In the genomic region with DNA sequence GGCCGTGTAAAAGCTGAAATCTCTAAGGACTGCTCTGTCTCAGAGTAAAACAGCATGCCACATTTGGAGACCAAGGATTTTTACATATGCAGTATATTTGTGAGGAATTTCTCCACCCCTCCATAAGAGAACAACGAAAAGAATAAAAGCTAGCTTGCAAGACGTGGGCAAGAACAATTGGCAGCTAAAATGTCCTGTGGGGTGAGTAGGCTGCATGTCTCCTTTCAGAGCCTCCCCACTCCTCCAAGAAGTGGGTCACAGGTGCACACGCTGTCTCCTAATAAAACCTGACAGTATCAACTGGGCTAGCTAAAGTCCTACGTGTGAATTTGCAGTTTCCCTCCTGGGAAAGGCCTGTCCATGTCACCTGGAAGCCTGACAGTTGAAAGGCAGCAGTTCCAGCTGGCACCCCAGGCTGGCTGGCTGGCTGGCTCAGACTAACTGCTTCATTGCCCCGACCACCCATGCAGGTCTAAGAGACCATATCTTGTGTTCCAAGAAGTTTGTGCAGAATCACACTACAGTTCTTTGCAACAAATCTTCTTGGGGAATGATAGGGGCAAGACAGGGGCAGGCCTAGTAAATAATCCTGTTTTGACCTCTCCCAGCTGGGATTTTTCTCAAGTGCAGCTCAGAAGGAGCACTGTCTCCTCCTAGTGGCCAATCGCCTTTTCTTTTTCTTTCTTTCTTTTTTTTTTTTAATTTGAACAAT, we compare ENCODE assay signal across 11 mouse cellular contexts. TPM values are rescaled to one million over a fixed set of nuclear protein-coding genes. Genes with fewer than 3 reads are reported as not detected.
A peak's percentile ranks its signal among the peaks of the same experiment; 100 is the strongest.
DNase-seq lines count a peak whose midpoint lies in the region; ATAC-seq and TF ChIP-seq lines count a peak whose summit lies in the region.
"Had no signal": no experiment of that assay in that cellular context is flagged by ENCODE, and none has a peak within 500 bp of the region (broad histone marks: within the 10 kb centered on the region; RNA-seq: fewer than 3 reads in every experiment).

No protein-coding gene starts in this region.

- H3K27me3 ChIP-seq in forebrain, embryonic 14.5 days (replicated peaks; ENCODE audit: control insufficient read depth, insufficient read depth, low read length): no peaks in the 10 kb centered on the region
- H3K27me3 ChIP-seq in forebrain, embryonic 10.5 days (ENCODE audit: poor library complexity, severe bottlenecking): no peaks in the 10 kb centered on the region
- H3K27me3 ChIP-seq in liver, postnatal 0 days (ENCODE audit: insufficient read depth, low read length): no peaks in the 10 kb centered on the region
- H3K27me3 ChIP-seq in midbrain, embryonic 11.5 days (ENCODE audit: control insufficient read depth, insufficient read depth, low read length): no peaks in the 10 kb centered on the region
- H3K27me3 ChIP-seq: megakaryocyte, embryonic 14.5 days had no signal

- H3K9ac ChIP-seq in forebrain, embryonic 14.5 days (ENCODE audit: low read length): no peak overlapping the region
- H3K9ac ChIP-seq in liver, postnatal 0 days (replicated peaks): no peak overlapping the region
- no peak overlapping the region for H3K9ac ChIP-seq in midbrain, embryonic 11.5 days (ENCODE audit: low read length)

- no peak overlapping the region for H3K4me3 ChIP-seq in forebrain, embryonic 14.5 days (ENCODE audit: low read depth, low read length)
- no peak overlapping the region for H3K4me3 ChIP-seq in forebrain, embryonic 10.5 days
- H3K4me3 ChIP-seq in liver, postnatal 0 days (ENCODE audit: low read depth, low read length): no peak overlapping the region
- H3K4me3 ChIP-seq in midbrain, embryonic 11.5 days (ENCODE audit: low read depth, low read length): no peak overlapping the region
- H3K4me3 ChIP-seq: erythroblast, embryonic 14.5 days; megakaryocyte, embryonic 14.5 days had no signal

- TF ChIP-seq EP300 in liver, postnatal 0 days (IDR thresholded peaks at IDR 0.05; ENCODE audit: low read depth): no peak

- no peaks in the 10 kb centered on the region for H3K36me3 ChIP-seq in forebrain, embryonic 14.5 days (ENCODE audit: control insufficient read depth, insufficient read depth, low read length)
- no peaks in the 10 kb centered on the region for H3K36me3 ChIP-seq in forebrain, embryonic 10.5 days (replicated peaks)
- H3K36me3 ChIP-seq in liver, postnatal 0 days (replicated peaks; ENCODE audit: insufficient read depth, low read length): no peaks in the 10 kb centered on the region
- H3K36me3 ChIP-seq in midbrain, embryonic 11.5 days (ENCODE audit: control insufficient read depth, insufficient read depth, low read length): no peaks in the 10 kb centered on the region

- WGBS in forebrain, embryonic 14.5 days: 37% methylated on average over 7 of the region's 7 CpGs
- WGBS in forebrain, embryonic 10.5 days: 48% methylated on average over 7 of the region's 7 CpGs
- WGBS in liver, postnatal 0 days (ENCODE audit: insufficient replicate concordance): 39% methylated on average over 7 of the region's 7 CpGs
- WGBS in midbrain, embryonic 11.5 days: 45% methylated on average over 7 of the region's 7 CpGs

- no peak overlapping the region for H3K4me2 ChIP-seq in forebrain, embryonic 14.5 days (ENCODE audit: low read length)
- H3K4me2 ChIP-seq in liver, postnatal 0 days (ENCODE audit: low read depth, low read length): no peak overlapping the region
- no peak overlapping the region for H3K4me2 ChIP-seq in midbrain, embryonic 11.5 days

- TF ChIP-seq CTCF in liver, postnatal 0 days (IDR thresholded peaks at IDR 0.05; ENCODE audit: low read depth): peak; percentile 46

- no peak for ATAC-seq in forebrain, embryonic 14.5 days
- no peak for ATAC-seq in liver, postnatal 0 days
- peak; percentile 46; the same call in 1 of the 2 replicates for ATAC-seq in midbrain, embryonic 11.5 days (ENCODE audit: low FRiP score)
- ATAC-seq in erythroblast, adult 5-6 weeks (replicated peaks; ENCODE audit: low FRiP score, poor library complexity, severe bottlenecking): no peak

- no peaks in the 10 kb centered on the region for H3K9me3 ChIP-seq in forebrain, embryonic 14.5 days (replicated peaks; ENCODE audit: control insufficient read depth, low read length)
- no peaks in the 10 kb centered on the region for H3K9me3 ChIP-seq in forebrain, embryonic 10.5 days
- no peaks in the 10 kb centered on the region for H3K9me3 ChIP-seq in liver, postnatal 0 days (ENCODE audit: low read length)
- no peaks in the 10 kb centered on the region for H3K9me3 ChIP-seq in midbrain, embryonic 11.5 days (ENCODE audit: control insufficient read depth, low read length)

- peak; percentile 44 for DNase-seq in forebrain, embryonic 14.5 days (ENCODE audit: low spot score)
- DNase-seq in forebrain, embryonic 10.5 days (ENCODE audit: extremely low spot score, low spot score): no peak
- DNase-seq in liver, postnatal 0 days: no peak
- no peak for DNase-seq in liver
- peak; percentile 21 to 23 for DNase-seq in cerebellum, postnatal 25 days
- peak; percentile 90 for DNase-seq in midbrain, embryonic 11.5 days (ENCODE audit: low spot score, missing footprints)
- no peak for DNase-seq in thymus, postnatal 25 days
- DNase-seq: thymus, postnatal 36 days had no signal

- no peak overlapping the region for H3K27ac ChIP-seq in forebrain, embryonic 14.5 days (ENCODE audit: low read depth, low read length)
- no peak overlapping the region for H3K27ac ChIP-seq in forebrain, embryonic 10.5 days
- no peak overlapping the region for H3K27ac ChIP-seq in liver, postnatal 0 days (ENCODE audit: low read depth)
- H3K27ac ChIP-seq in midbrain, embryonic 11.5 days (ENCODE audit: low read depth, low read length): no peak overlapping the region

- no peaks in the 10 kb centered on the region for H3K4me1 ChIP-seq in forebrain, embryonic 14.5 days (ENCODE audit: control insufficient read depth, insufficient read depth, low read length)
- 0 out of 2 replicates have a peak, but pooled peaks cover 3% of the 10 kb centered on the region for H3K4me1 ChIP-seq in forebrain, embryonic 10.5 days
- H3K4me1 ChIP-seq in liver, postnatal 0 days (ENCODE audit: insufficient read depth): peaks cover 3% of the 10 kb centered on the region; the same call in 1 of the 2 replicates
- H3K4me1 ChIP-seq in midbrain, embryonic 11.5 days (ENCODE audit: control insufficient read depth, insufficient read depth, low read length): no peaks in the 10 kb centered on the region
- H3K4me1 ChIP-seq: megakaryocyte, embryonic 14.5 days had no signal

RNA-seq across cellular contexts. Expression of a gene that starts 0.9 kb away (rescaled TPM):
- polyA plus RNA-seq in forebrain, embryonic 14.5 days (2014; fragmentation: Nextera tagmentation; extraction: Ambion mirVana): 4.0 and 7.2 TPM in 2 replicates
- polyA plus RNA-seq in forebrain, embryonic 10.5 days (2016; fragmentation: Nextera tagmentation; extraction: Ambion mirVana): 8.6 and 10.1 TPM in 2 replicates
- 8.9 and 9.2 TPM in 2 replicates for polyA plus RNA-seq in liver, postnatal 0 days (2015; fragmentation: Nextera tagmentation; extraction: Ambion mirVana)
- 9.1 and 10.2 TPM in 2 replicates for polyA plus RNA-seq in midbrain, embryonic 11.5 days (2014; fragmentation: Nextera tagmentation; extraction: Ambion mirVana)
- 15.0 and 24.4 TPM in 2 replicates for total RNA-seq in erythroblast, adult 5-6 weeks (2015; ENCODE audit: low replicate concordance)
- 8.8 and 13.6 TPM in 2 replicates for total RNA-seq in erythroblast, adult 5-6 weeks (2017; ENCODE audit: low replicate concordance)
- polyA plus RNA-seq: erythroblast, embryonic 14.5 days had no signal

RNA-seq across cellular contexts. Expression of a gene that starts 32.4 kb away (rescaled TPM):
- polyA plus RNA-seq in forebrain, embryonic 14.5 days (2014; fragmentation: Nextera tagmentation; extraction: Ambion mirVana): 17.7 and 20.2 TPM in 2 replicates
- 19.7 and 22.1 TPM in 2 replicates for polyA plus RNA-seq in forebrain, embryonic 10.5 days (2016; fragmentation: Nextera tagmentation; extraction: Ambion mirVana)
- 0.25 and 0.31 TPM in 2 replicates for polyA plus RNA-seq in liver, postnatal 0 days (2015; fragmentation: Nextera tagmentation; extraction: Ambion mirVana)
- 29.3 and 35.7 TPM in 2 replicates for polyA plus RNA-seq in midbrain, embryonic 11.5 days (2014; fragmentation: Nextera tagmentation; extraction: Ambion mirVana)
- total RNA-seq in erythroblast, adult 5-6 weeks (2015; ENCODE audit: low replicate concordance): not detected in 2 replicates
- not detected in 2 replicates for total RNA-seq in erythroblast, adult 5-6 weeks (2017; ENCODE audit: low replicate concordance)
- polyA plus RNA-seq: erythroblast, embryonic 14.5 days had no signal

Comparison
In these comparisons a context has a peak if more than half of its experiments do, and no peak if none do; other contexts are left out.
1. DNase-seq: peak in forebrain, embryonic 14.5 days (single experiment), cerebellum, postnatal 25 days (2 of 2) and midbrain, embryonic 11.5 days (single experiment); none in forebrain, embryonic 10.5 days (single experiment), liver, postnatal 0 days (single experiment), liver (single experiment) and thymus, postnatal 25 days (single experiment).
2. RNA of a gene that starts 32.4 kb away (polyA plus RNA-seq): 29.3 to 35.7 TPM in midbrain, embryonic 11.5 days, 19.7 to 22.1 TPM in forebrain, embryonic 10.5 days and 17.7 to 20.2 TPM in forebrain, embryonic 14.5 days; 0.25 to 0.31 TPM in liver, postnatal 0 days; every median in the first group is over 10 times any median in the second.